Mouse (Mus musculus): ENCODE results near the gene Tpsab1. TPM values are rescaled to one million over a fixed set of nuclear protein-coding genes. Genes with fewer than 3 reads are reported as not detected.

The Tpsab1 gene
- polyA plus RNA-seq (2012; fragmentation: generic; extraction: Trizol), result 2.5 TPM
- long read RNA-seq, experiment 1, partial matches to known transcripts, result 0 of 3 reads
- long read RNA-seq, experiment 1, other reads (novel, unspliced or antisense), result 0 of 3 reads
- long read RNA-seq, experiment 2, transcript Tpsab1-202 (5 exons, 1,156 nt), result major isoform, 19 of 30 reads
- long read RNA-seq, experiment 2, partial matches to known transcripts, result 2 of 30 reads
- long read RNA-seq, experiment 2, other reads (novel, unspliced or antisense), result 9 of 30 reads

DNA sequence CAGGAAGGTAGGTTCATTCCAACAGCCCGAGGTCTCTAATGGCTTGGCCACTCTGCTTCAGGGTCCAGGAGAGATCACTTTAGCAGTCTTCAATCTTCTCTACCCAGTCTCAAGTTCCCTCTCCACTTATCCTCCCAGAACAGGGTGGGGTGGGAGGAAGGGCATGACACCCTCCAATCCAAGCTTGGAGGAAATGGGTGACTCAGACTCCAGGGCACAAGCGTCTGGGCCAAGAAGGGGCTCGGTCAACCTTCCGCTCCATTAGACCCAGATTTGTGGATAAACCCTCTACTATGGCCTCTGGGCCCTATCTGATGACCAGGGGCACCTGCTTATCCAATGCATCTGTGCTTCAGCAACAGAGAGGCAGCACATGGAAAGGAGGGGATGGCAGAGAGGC, at the start of gene Tpsab1:
Gene Tpsab1, minus strand, starts transcription at position 101 of the 400 bp plus-strand sequence.
- Histone ChIP-seq H3K27me3 (ENCODE audit: control insufficient read depth, insufficient read depth, insufficient read length) (peaks cover 5% of the 10 kb centered on the region), H3K4me3 (ENCODE audit: insufficient read depth, poor library complexity, severe bottlenecking) (no peak within 1 kb of the TSS), H3ac (ENCODE audit: control insufficient read depth, insufficient read length, low read depth) (no peak within 1 kb of the TSS), H3K36me3 (ENCODE audit: control insufficient read depth, insufficient read depth) (no peaks in the 10 kb centered on the region), H3K79me2 (ENCODE audit: control insufficient read depth, insufficient read depth) (no peaks in the 10 kb centered on the region), H3K79me3 (ENCODE audit: low read depth) (no peaks in the 10 kb centered on the region)
- TF ChIP-seq CTCF (IDR thresholded peaks at IDR 0.05; ENCODE audit: control insufficient read depth, insufficient read depth, insufficient read length) (no peak), CEBPB (IDR thresholded peaks at IDR 0.05; ENCODE audit: low read depth) (no peak), MYOG (IDR thresholded peaks at IDR 0.05; ENCODE audit: control insufficient read depth, extremely low read depth, insufficient read length) (no peak), MAX (IDR thresholded peaks at IDR 0.05) (no peak), FOSL1 (IDR thresholded peaks at IDR 0.05; ENCODE audit: insufficient read depth, low read length, poor library complexity, severe bottlenecking) (no peak), MYOD1 (IDR thresholded peaks at IDR 0.05; ENCODE audit: control insufficient read depth, insufficient read length, low read depth) (no peak), USF1 (IDR thresholded peaks at IDR 0.05; ENCODE audit: low read depth) (no peak)

DNA sequence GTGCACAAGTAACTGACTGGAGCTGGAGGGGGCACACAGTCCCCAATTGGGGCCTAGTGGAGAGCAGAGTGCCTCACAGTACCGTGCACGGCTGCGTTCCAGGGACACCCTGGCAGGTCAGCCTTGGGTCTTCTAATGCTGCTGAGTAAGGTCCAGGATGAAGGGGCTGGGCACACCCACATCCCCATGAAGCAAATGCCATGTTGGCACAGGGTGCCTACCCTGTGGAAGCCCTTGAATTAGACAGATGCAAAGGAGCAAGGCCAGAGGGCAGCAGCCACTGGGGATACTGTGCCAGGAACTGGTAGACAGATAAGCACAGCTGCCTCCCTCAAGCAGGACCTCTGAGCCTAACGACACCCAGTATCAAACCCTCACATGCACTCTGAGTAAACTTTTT, 49.2 kb upstream of the Tpsab1 start:
- H3K27me3 ChIP-seq (ENCODE audit: control insufficient read depth, insufficient read depth, insufficient read length), result peaks cover 58% of the 10 kb centered on the region

DNA sequence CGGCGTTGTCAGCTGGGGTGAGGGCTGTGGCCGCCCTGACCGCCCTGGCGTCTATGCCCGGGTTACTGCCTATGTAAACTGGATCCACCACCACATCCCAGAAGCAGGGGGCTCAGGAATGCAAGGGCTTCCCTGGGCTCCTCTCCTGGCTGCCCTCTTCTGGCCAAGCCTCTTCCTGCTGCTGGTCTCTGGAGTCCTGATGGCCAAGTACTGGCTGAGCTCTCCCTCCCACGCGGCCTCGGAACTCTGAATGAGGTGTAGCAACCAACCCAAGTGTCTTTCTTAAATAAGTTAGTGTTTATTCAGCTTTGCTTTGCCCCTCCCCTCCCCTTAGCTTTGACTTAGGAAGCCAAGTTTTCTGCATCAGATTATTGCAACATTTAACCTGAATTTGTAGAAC, 28.6 kb upstream of the Tpsab1 start:
- H3K79me2 ChIP-seq (ENCODE audit: control insufficient read depth, insufficient read depth), result no peaks in the 10 kb centered on the region
- H3K27me3 ChIP-seq (ENCODE audit: control insufficient read depth, insufficient read depth, insufficient read length), result no peaks in the 10 kb centered on the region
- H3ac ChIP-seq (ENCODE audit: control insufficient read depth, insufficient read length, low read depth), result no peak overlapping the region
- H3K36me3 ChIP-seq (ENCODE audit: control insufficient read depth, insufficient read depth), result no peaks in the 10 kb centered on the region
- no peak overlapping the region for H3K4me3 ChIP-seq (ENCODE audit: insufficient read depth, poor library complexity, severe bottlenecking)
- no peak for TF ChIP-seq MYOG (IDR thresholded peaks at IDR 0.05; ENCODE audit: control insufficient read depth, extremely low read depth, insufficient read length)
- no peak for TF ChIP-seq MYOD1 (IDR thresholded peaks at IDR 0.05; ENCODE audit: control insufficient read depth, insufficient read length, low read depth)
- TF ChIP-seq CEBPB (IDR thresholded peaks at IDR 0.05; ENCODE audit: low read depth), result no peak
- no peak for TF ChIP-seq MAX (IDR thresholded peaks at IDR 0.05)
- TF ChIP-seq FOSL1 (IDR thresholded peaks at IDR 0.05; ENCODE audit: insufficient read depth, low read length, poor library complexity, severe bottlenecking), result no peak
- TF ChIP-seq CTCF (IDR thresholded peaks at IDR 0.05; ENCODE audit: control insufficient read depth, insufficient read depth, insufficient read length), result no peak
- TF ChIP-seq USF1 (IDR thresholded peaks at IDR 0.05; ENCODE audit: low read depth), result no peak
- no peaks in the 10 kb centered on the region for H3K79me3 ChIP-seq (ENCODE audit: low read depth)

More for the DNA sequence above, 49.2 kb upstream of the Tpsab1 start:
- Histone ChIP-seq H3K79me3 (ENCODE audit: low read depth) (no peaks in the 10 kb centered on the region), H3K4me3 (ENCODE audit: insufficient read depth, poor library complexity, severe bottlenecking) (no peak overlapping the region), H3ac (ENCODE audit: control insufficient read depth, insufficient read length, low read depth) (no peak overlapping the region), H3K79me2 (ENCODE audit: control insufficient read depth, insufficient read depth) (no peaks in the 10 kb centered on the region), H3K36me3 (ENCODE audit: control insufficient read depth, insufficient read depth) (no peaks in the 10 kb centered on the region)
- TF ChIP-seq CEBPB (IDR thresholded peaks at IDR 0.05; ENCODE audit: low read depth), result no peak
- no peak for TF ChIP-seq MYOD1 (IDR thresholded peaks at IDR 0.05; ENCODE audit: control insufficient read depth, insufficient read length, low read depth)
- TF ChIP-seq MAX (IDR thresholded peaks at IDR 0.05), result no peak
- no peak for TF ChIP-seq CTCF (IDR thresholded peaks at IDR 0.05; ENCODE audit: control insufficient read depth, insufficient read depth, insufficient read length)
- no peak for TF ChIP-seq FOSL1 (IDR thresholded peaks at IDR 0.05; ENCODE audit: insufficient read depth, low read length, poor library complexity, severe bottlenecking)
- no peak for TF ChIP-seq USF1 (IDR thresholded peaks at IDR 0.05; ENCODE audit: low read depth)
- no peak for TF ChIP-seq MYOG (IDR thresholded peaks at IDR 0.05; ENCODE audit: control insufficient read depth, extremely low read depth, insufficient read length)

DNA sequence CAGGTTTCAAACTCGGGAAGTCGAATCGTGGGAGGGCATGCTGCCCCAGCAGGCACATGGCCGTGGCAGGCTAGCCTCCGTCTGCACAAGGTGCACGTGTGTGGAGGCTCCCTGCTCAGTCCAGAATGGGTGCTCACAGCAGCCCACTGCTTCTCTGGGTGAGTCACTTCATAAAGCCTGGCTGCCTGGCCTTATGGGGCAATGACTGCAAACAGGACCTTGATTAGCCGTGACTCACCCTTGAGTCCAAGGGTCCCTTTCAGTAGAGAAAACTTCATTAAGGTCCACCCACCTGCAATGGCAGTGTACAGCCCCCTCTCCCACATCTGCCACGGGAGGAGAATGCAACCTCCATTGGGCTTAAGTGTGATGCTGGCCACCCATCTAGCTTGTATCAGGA, 27.1 kb upstream of the Tpsab1 start:
- Histone ChIP-seq H3K27me3 (ENCODE audit: control insufficient read depth, insufficient read depth, insufficient read length) (peaks cover 3% of the 10 kb centered on the region), H3K79me3 (ENCODE audit: low read depth) (no peaks in the 10 kb centered on the region), H3K4me3 (ENCODE audit: insufficient read depth, poor library complexity, severe bottlenecking) (no peak overlapping the region), H3ac (ENCODE audit: control insufficient read depth, insufficient read length, low read depth) (no peak overlapping the region), H3K79me2 (ENCODE audit: control insufficient read depth, insufficient read depth) (no peaks in the 10 kb centered on the region), H3K36me3 (ENCODE audit: control insufficient read depth, insufficient read depth) (no peaks in the 10 kb centered on the region)
- no peak for TF ChIP-seq USF1 (IDR thresholded peaks at IDR 0.05; ENCODE audit: low read depth)
- TF ChIP-seq CTCF (IDR thresholded peaks at IDR 0.05; ENCODE audit: control insufficient read depth, insufficient read depth, insufficient read length), result no peak
- TF ChIP-seq MYOG (IDR thresholded peaks at IDR 0.05; ENCODE audit: control insufficient read depth, extremely low read depth, insufficient read length), result no peak
- no peak for TF ChIP-seq FOSL1 (IDR thresholded peaks at IDR 0.05; ENCODE audit: insufficient read depth, low read length, poor library complexity, severe bottlenecking)
- TF ChIP-seq MAX (IDR thresholded peaks at IDR 0.05), result no peak
- no peak for TF ChIP-seq MYOD1 (IDR thresholded peaks at IDR 0.05; ENCODE audit: control insufficient read depth, insufficient read length, low read depth)
- TF ChIP-seq CEBPB (IDR thresholded peaks at IDR 0.05; ENCODE audit: low read depth), result no peak

DNA sequence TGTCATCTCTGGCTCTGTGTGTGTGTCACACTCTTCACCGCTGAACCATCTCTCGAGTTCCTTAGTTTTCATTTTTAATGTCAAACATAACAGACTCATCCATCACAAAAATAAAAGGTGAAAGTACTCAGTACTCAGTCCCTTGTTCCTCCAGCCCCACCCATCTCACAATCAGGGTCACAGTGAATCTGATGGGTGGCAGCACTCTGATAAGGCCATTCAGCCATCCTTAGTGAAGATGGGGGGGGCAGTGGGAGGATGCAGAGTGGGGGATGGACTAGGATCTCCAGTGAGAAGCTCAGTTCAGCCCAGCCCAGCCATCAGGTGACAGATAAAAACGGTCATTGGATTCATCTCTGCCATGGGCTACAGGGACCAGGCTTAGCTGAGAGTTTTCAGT, 23.6 kb upstream of the Tpsab1 start, which contains the start of gene Tpsg1:
Gene Tpsg1, plus strand, starts transcription at position 301 of the 400 bp plus-strand sequence.
- Histone ChIP-seq H3K27me3 (ENCODE audit: control insufficient read depth, insufficient read depth, insufficient read length) (peaks cover 25% of the 10 kb centered on the region), H3K79me2 (ENCODE audit: control insufficient read depth, insufficient read depth) (no peaks in the 10 kb centered on the region), H3K36me3 (ENCODE audit: control insufficient read depth, insufficient read depth) (no peaks in the 10 kb centered on the region), H3K4me3 (ENCODE audit: insufficient read depth, poor library complexity, severe bottlenecking) (no peak within 1 kb of the TSS), H3ac (ENCODE audit: control insufficient read depth, insufficient read length, low read depth) (no peak within 1 kb of the TSS), H3K79me3 (ENCODE audit: low read depth) (no peaks in the 10 kb centered on the region)
- no peak for TF ChIP-seq MAX (IDR thresholded peaks at IDR 0.05)
- no peak for TF ChIP-seq USF1 (IDR thresholded peaks at IDR 0.05; ENCODE audit: low read depth)
- no peak for TF ChIP-seq CTCF (IDR thresholded peaks at IDR 0.05; ENCODE audit: control insufficient read depth, insufficient read depth, insufficient read length)

DNA sequence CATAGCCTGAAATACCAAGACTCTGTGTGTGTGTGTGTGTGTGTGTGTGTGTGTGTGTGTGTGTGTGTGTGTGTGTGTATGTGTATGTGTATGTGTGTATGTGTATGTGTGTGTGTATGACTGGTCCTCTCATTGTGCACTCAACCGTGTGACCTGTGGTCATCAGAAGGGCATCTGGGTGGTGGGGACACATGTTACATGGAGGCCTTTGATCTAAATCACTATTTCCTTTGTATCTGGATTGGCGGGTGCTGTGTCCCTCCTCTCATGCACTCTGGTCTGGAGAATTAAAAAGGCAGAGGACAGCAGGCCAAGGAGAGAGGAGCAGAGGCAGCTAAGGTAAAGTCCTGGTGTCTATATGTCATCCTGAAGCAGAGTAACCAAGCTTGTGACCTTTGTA, 20.6 kb upstream of the Tpsab1 start, which contains the start of gene Tpsb2:
Gene Tpsb2, plus strand, starts transcription at position 301 of the 400 bp plus-strand sequence.
- Histone ChIP-seq H3ac (ENCODE audit: control insufficient read depth, insufficient read length, low read depth) (no peak within 1 kb of the TSS), H3K27me3 (ENCODE audit: control insufficient read depth, insufficient read depth, insufficient read length) (peaks cover 25% of the 10 kb centered on the region), H3K4me3 (ENCODE audit: insufficient read depth, poor library complexity, severe bottlenecking) (no peak within 1 kb of the TSS), H3K79me3 (ENCODE audit: low read depth) (no peaks in the 10 kb centered on the region), H3K36me3 (ENCODE audit: control insufficient read depth, insufficient read depth) (no peaks in the 10 kb centered on the region), H3K79me2 (ENCODE audit: control insufficient read depth, insufficient read depth) (no peaks in the 10 kb centered on the region)
- TF ChIP-seq CEBPB (IDR thresholded peaks at IDR 0.05; ENCODE audit: low read depth) (no peak), MYOD1 (IDR thresholded peaks at IDR 0.05; ENCODE audit: control insufficient read depth, insufficient read length, low read depth) (no peak), MYOG (IDR thresholded peaks at IDR 0.05; ENCODE audit: control insufficient read depth, extremely low read depth, insufficient read length) (no peak), FOSL1 (IDR thresholded peaks at IDR 0.05; ENCODE audit: insufficient read depth, low read length, poor library complexity, severe bottlenecking) (no peak), USF1 (IDR thresholded peaks at IDR 0.05; ENCODE audit: low read depth) (no peak), MAX (IDR thresholded peaks at IDR 0.05) (no peak), CTCF (IDR thresholded peaks at IDR 0.05; ENCODE audit: control insufficient read depth, insufficient read depth, insufficient read length) (no peak)
